Mouse (Mus musculus): ENCODE data around the gene Mast2. TPM values are rescaled to one million over a fixed set of nuclear protein-coding genes. Genes with fewer than 3 reads are reported as not detected.
A peak's percentile ranks its signal among the peaks of the same experiment; 100 is the strongest.

Mast2 gene
- polyA plus RNA-seq, 1 experiment from 2014 or later = 21.5 TPM

- 4% methylated on average over 73 of the region's 74 CpGs for WGBS
- peak overlapping the region; percentile 94 for H3K27ac ChIP-seq (ENCODE audit: poor library complexity, severe bottlenecking)
These were observed 505 bp downstream of the Mast2 start for GRCm38 (mm10) chr4:116463231-116464125.

GRCm38 (mm10) chr4:116461943-116462342, 2.0 kb downstream of the Mast2 start:
- Histone ChIP-seq H3K9ac (no peak overlapping the region), H3K4me1 (replicated peaks) (peaks cover 20% of the 10 kb centered on the region), H3K9me3 (replicated peaks) (no peaks in the 10 kb centered on the region), H3K4me3 (no peak overlapping the region), H3K27me3 (replicated peaks) (no peaks in the 10 kb centered on the region), H3K4me2 (no peak overlapping the region), H3K27ac (ENCODE audit: poor library complexity, severe bottlenecking) (no peak overlapping the region), H3K36me3 (no peaks in the 10 kb centered on the region)
- 97% methylated on average over 3 of the region's 3 CpGs for WGBS
- no peak for ATAC-seq (ENCODE audit: insufficient number of reproducible peaks, low FRiP score)

More at GRCm38 (mm10) chr4:116463231-116464125, 505 bp downstream of the Mast2 start:
- peaks cover 4% of the 10 kb centered on the region for H3K9me3 ChIP-seq (replicated peaks)
- peak overlapping the region; percentile 86 for H3K4me2 ChIP-seq
- H3K9ac ChIP-seq = peak overlapping the region; percentile 93
- peaks cover 20% of the 10 kb centered on the region for H3K4me1 ChIP-seq (replicated peaks)
- H3K4me3 ChIP-seq = peak overlapping the region; percentile 99
- H3K27me3 ChIP-seq (replicated peaks) = no peaks in the 10 kb centered on the region
- no peaks in the 10 kb centered on the region for H3K36me3 ChIP-seq
- peak; percentile 65 for ATAC-seq (ENCODE audit: insufficient number of reproducible peaks, low FRiP score)

DNA sequence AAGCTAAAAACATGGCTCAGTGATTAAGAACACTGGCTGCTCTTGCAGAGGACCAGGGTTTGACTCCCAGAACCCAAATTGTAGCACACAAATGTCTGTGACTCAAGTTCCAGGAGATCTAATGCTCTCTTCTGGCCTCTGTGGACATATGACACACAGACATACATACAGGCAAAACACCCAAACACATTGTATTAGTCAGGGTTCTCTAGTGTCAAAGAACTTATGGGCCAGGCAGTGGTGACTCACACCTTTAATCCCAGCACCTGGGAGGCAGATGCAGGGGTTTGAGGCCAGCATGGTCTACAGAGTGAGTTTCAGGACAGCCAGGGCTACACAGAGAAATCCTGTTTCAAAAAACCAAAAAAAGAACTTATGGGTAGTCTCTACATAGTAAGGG, 12.4 kb downstream of the Mast2 start:
- H3K27me3 ChIP-seq (replicated peaks) = no peaks in the 10 kb centered on the region
- H3K4me1 ChIP-seq (replicated peaks) = peaks cover 12% of the 10 kb centered on the region
- H3K27ac ChIP-seq (ENCODE audit: poor library complexity, severe bottlenecking) = no peak overlapping the region
- peaks cover 10% of the 10 kb centered on the region for H3K36me3 ChIP-seq
- no peak overlapping the region for H3K9ac ChIP-seq
- no peak overlapping the region for H3K4me2 ChIP-seq
- H3K9me3 ChIP-seq (replicated peaks) = no peaks in the 10 kb centered on the region
- no peak for ATAC-seq (ENCODE audit: insufficient number of reproducible peaks, low FRiP score)
- H3K4me3 ChIP-seq = no peak overlapping the region

- H3K27me3 ChIP-seq (replicated peaks) = no peaks in the 10 kb centered on the region
- no peak overlapping the region for H3K9ac ChIP-seq
- H3K4me2 ChIP-seq = no peak overlapping the region
- H3K4me1 ChIP-seq (replicated peaks) = peaks cover 6% of the 10 kb centered on the region
- H3K27ac ChIP-seq (ENCODE audit: poor library complexity, severe bottlenecking) = no peak overlapping the region
- H3K4me3 ChIP-seq = no peak overlapping the region
- no peak for ATAC-seq (ENCODE audit: insufficient number of reproducible peaks, low FRiP score)
- H3K36me3 ChIP-seq = peaks cover 10% of the 10 kb centered on the region
- H3K9me3 ChIP-seq (replicated peaks) = no peaks in the 10 kb centered on the region
These were observed 14.0 kb downstream of the Mast2 start for GRCm38 (mm10) chr4:116449951-116450350.

DNA sequence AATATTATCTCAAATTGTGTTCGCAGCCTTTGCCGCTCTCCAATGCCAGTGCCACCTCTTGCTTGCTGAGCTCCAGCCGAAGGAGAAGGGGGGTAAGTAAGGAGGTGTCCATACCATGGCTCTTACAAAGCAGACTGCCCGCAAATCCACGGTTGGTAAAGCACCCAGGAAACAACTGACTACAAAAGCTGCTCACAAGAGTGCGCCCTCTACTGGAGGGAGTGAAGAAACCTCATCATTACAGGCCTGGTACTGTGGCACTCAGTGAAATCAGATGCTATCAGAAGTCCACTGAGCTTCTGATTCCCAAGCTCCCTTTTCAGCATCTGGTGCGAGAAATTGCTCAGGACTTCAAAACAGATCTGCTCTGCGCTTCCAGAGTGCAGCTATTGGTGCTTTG, 15.3 kb downstream of the Mast2 start:
- Histone ChIP-seq H3K9ac (no peak overlapping the region), H3K9me3 (replicated peaks) (no peaks in the 10 kb centered on the region), H3K27me3 (replicated peaks) (no peaks in the 10 kb centered on the region), H3K36me3 (peaks cover 4% of the 10 kb centered on the region), H3K4me1 (replicated peaks) (peaks cover 6% of the 10 kb centered on the region), H3K4me3 (no peak overlapping the region), H3K27ac (ENCODE audit: poor library complexity, severe bottlenecking) (no peak overlapping the region), H3K4me2 (peak overlapping the region; percentile 19; the same call in 1 of the 2 replicates)
- no peak for ATAC-seq (ENCODE audit: insufficient number of reproducible peaks, low FRiP score)
- 36% methylated on average over 8 of the region's 8 CpGs for WGBS

DNA sequence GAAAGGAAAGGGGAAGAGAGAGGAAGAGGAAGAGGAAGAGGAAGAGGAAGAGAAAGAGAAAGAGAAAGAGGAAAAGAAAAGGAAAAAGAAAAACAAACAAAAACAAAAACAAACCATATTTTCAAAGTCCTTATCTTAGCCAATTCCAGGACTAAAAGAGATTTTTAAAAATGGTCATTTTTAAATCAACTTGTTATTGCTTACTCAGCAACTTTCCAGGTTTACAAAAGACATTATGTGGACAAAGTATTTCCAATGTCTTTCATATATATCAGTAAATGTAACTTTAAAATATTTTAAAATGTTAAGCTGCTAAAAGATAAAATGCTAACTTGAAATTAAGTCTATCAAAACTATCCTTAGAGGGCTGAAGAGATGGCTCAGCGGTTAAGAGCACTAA, 24.6 kb downstream of the Mast2 start:
- H3K9ac ChIP-seq = no peak overlapping the region
- no peaks in the 10 kb centered on the region for H3K4me1 ChIP-seq (replicated peaks)
- H3K4me3 ChIP-seq = no peak overlapping the region
- no peaks in the 10 kb centered on the region for H3K27me3 ChIP-seq (replicated peaks)
- no peak overlapping the region for H3K27ac ChIP-seq (ENCODE audit: poor library complexity, severe bottlenecking)
- no peaks in the 10 kb centered on the region for H3K9me3 ChIP-seq (replicated peaks)
- H3K4me2 ChIP-seq = no peak overlapping the region
- ATAC-seq (ENCODE audit: insufficient number of reproducible peaks, low FRiP score) = no peak
- WGBS = 93% methylated on average over 1 of the region's 1 CpGs
- peaks cover 5% of the 10 kb centered on the region; the same call in 1 of the 2 replicates for H3K36me3 ChIP-seq

DNA sequence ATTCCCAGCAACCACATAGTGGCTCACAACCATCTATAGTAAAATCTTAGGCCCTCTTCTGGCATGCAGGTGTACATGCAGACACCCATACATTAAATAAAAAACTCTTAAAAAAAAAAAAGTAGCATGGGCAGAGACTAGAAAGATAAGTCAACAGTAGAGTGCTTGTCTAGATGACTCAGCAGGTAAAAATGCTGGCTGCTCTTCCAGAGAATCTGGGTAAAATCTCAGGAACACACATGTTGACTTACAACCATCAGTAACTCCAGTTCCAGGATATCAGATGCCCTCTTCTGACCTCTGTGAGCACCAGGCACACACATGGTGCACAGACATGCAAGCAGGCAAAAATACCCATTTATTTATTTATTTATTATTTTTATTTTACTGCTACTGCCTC, 25.4 kb downstream of the Mast2 start:
- Histone ChIP-seq H3K27ac (ENCODE audit: poor library complexity, severe bottlenecking) (no peak overlapping the region), H3K36me3 (peaks cover 12% of the 10 kb centered on the region), H3K4me2 (no peak overlapping the region), H3K9me3 (replicated peaks) (no peaks in the 10 kb centered on the region), H3K4me3 (no peak overlapping the region), H3K9ac (no peak overlapping the region), H3K27me3 (replicated peaks) (no peaks in the 10 kb centered on the region), H3K4me1 (replicated peaks) (no peaks in the 10 kb centered on the region)
- ATAC-seq (ENCODE audit: insufficient number of reproducible peaks, low FRiP score) = no peak

DNA sequence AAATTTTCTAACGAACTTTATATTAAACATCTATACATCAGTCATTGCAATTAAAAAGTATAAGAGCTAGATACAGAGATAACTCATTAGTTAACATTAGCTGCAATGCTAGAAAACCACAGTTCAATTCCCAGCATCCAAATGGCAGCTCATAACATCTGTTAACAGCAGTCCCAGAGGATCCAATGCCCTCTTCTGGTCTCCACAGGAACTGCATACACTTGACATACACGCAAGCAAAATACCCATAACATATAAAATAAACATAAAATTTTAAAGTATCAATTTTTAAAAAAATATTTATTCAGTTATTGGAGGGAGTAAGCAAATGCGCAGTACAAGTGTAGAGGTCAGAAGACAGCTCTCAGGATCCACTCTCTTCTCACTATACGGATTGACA, 28.4 kb downstream of the Mast2 start:
- Histone ChIP-seq H3K4me3 (no peak overlapping the region), H3K9me3 (replicated peaks) (no peaks in the 10 kb centered on the region), H3K4me1 (replicated peaks) (no peaks in the 10 kb centered on the region), H3K27me3 (replicated peaks) (no peaks in the 10 kb centered on the region), H3K4me2 (no peak overlapping the region), H3K9ac (no peak overlapping the region), H3K27ac (ENCODE audit: poor library complexity, severe bottlenecking) (no peak overlapping the region), H3K36me3 (peaks cover 20% of the 10 kb centered on the region)
- ATAC-seq (ENCODE audit: insufficient number of reproducible peaks, low FRiP score) = no peak
- whole genome bisulfite sequencing = 93% methylated on average over 4 of the region's 4 CpGs

GRCm38 (mm10) chr4:116422186-116422585, 41.8 kb downstream of the Mast2 start:
- H3K9ac ChIP-seq = no peak overlapping the region
- no peak for ATAC-seq (ENCODE audit: insufficient number of reproducible peaks, low FRiP score)
- H3K27ac ChIP-seq (ENCODE audit: poor library complexity, severe bottlenecking) = no peak overlapping the region
- H3K9me3 ChIP-seq (replicated peaks) = no peaks in the 10 kb centered on the region
- no peak overlapping the region for H3K4me3 ChIP-seq
- H3K4me2 ChIP-seq = no peak overlapping the region
- H3K27me3 ChIP-seq (replicated peaks) = no peaks in the 10 kb centered on the region
- no peaks in the 10 kb centered on the region for H3K4me1 ChIP-seq (replicated peaks)
- WGBS = 77% methylated on average over 1 of the region's 1 CpGs
- peaks cover 27% of the 10 kb centered on the region for H3K36me3 ChIP-seq

GRCm38 (mm10) chr4:116421170-116421569, 42.8 kb downstream of the Mast2 start:
- H3K27ac ChIP-seq (ENCODE audit: poor library complexity, severe bottlenecking) = no peak overlapping the region
- H3K36me3 ChIP-seq = peaks cover 27% of the 10 kb centered on the region
- no peak overlapping the region for H3K9ac ChIP-seq
- H3K4me3 ChIP-seq = no peak overlapping the region
- no peak for ATAC-seq (ENCODE audit: insufficient number of reproducible peaks, low FRiP score)
- H3K27me3 ChIP-seq (replicated peaks) = no peaks in the 10 kb centered on the region
- H3K4me2 ChIP-seq = no peak overlapping the region
- WGBS = 84% methylated on average over 3 of the region's 3 CpGs
- H3K9me3 ChIP-seq (replicated peaks) = no peaks in the 10 kb centered on the region
- no peaks in the 10 kb centered on the region for H3K4me1 ChIP-seq (replicated peaks)

GRCm38 (mm10) chr4:116412993-116413392, 51.0 kb downstream of the Mast2 start:
- Histone ChIP-seq H3K9me3 (replicated peaks) (no peaks in the 10 kb centered on the region), H3K4me2 (no peak overlapping the region), H3K36me3 (peaks cover 2% of the 10 kb centered on the region; the same call in 1 of the 2 replicates), H3K9ac (no peak overlapping the region), H3K27me3 (replicated peaks) (no peaks in the 10 kb centered on the region), H3K27ac (ENCODE audit: poor library complexity, severe bottlenecking) (peak overlapping the region; percentile 66), H3K4me1 (replicated peaks) (peaks cover 15% of the 10 kb centered on the region), H3K4me3 (no peak overlapping the region)
- WGBS = 24% methylated on average over 1 of the region's 1 CpGs
- no peak for ATAC-seq (ENCODE audit: insufficient number of reproducible peaks, low FRiP score)

DNA sequence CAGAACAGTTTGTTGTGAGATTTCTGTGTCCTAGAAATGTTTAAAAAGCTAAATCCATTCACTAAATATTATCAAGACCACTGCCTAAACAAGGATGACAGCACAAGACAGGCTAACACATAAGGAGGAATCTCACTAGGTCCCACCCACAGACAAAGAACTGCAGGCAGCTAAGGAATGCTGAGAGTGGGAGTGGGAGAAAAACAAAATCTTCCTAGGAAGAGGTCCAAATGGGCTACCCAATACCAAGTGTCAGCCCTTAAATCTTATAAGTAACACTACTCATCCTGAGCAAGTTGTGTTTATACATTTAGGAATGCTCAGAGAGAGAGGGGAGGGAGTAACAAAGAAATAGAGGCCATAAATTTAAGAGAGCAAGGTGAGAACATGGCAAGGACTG, 52.6 kb downstream of the Mast2 start:
- Histone ChIP-seq H3K4me2 (no peak overlapping the region), H3K9me3 (replicated peaks) (no peaks in the 10 kb centered on the region), H3K9ac (no peak overlapping the region), H3K4me3 (no peak overlapping the region), H3K4me1 (replicated peaks) (peaks cover 18% of the 10 kb centered on the region), H3K27ac (ENCODE audit: poor library complexity, severe bottlenecking) (no peak overlapping the region), H3K36me3 (no peaks in the 10 kb centered on the region), H3K27me3 (replicated peaks) (no peaks in the 10 kb centered on the region)
- ATAC-seq (ENCODE audit: insufficient number of reproducible peaks, low FRiP score) = no peak
